Mouse (Mus musculus) embryonic facial prominence, embryonic 14.5 days (tissue): ENCODE data around the gene Wdr76. TPM values are rescaled to one million over a fixed set of nuclear protein-coding genes. Genes with fewer than 3 reads are reported as not detected.
"Not testable (repeated sequence)": the region's sequence is repeated elsewhere in the genome, so short reads cannot be mapped to it uniquely, and the experiment has no call there.

ENCODE experiments used
- ATAC-seq: fragments of 200-750 bp; cut with Nextera tagmentation; 2 replicates; pipeline ENCODE4 v1.8.0; 2017; ENCODE audit warnings: low read depth, moderate number of reproducible peaks, moderate TSS enrichment
- DNase-seq: peaks from one replicate; pipeline ENCODE4 v3.0.0-alpha.2; 2015; ENCODE audit warnings: low spot score
- H3K27ac ChIP-seq: fragments of 300-500 bp; sonication (generic); replicated peaks from 2 replicates; pipeline ENCODE4 v1.5.1; 2014; ENCODE audit warnings: low read depth, mild to moderate bottlenecking, low read length, moderate library complexity
- H3K27me3 ChIP-seq: fragments of 300-500 bp; sonication (generic); replicated peaks from 2 replicates; pipeline ENCODE4 v1.6.1; 2014; ENCODE audit warnings: low read length; ENCODE audit not compliant: control insufficient read depth, insufficient read depth
- H3K36me3 ChIP-seq: fragments of 300-500 bp; sonication (generic); 2 replicates; pipeline ENCODE4 v1.6.1; 2014; ENCODE audit warnings: low read length, mixed read lengths; ENCODE audit not compliant: control insufficient read depth, insufficient read depth
- H3K4me1 ChIP-seq: fragments of 300-500 bp; sonication (generic); 2 replicates; pipeline ENCODE4 v1.6.1; 2014; ENCODE audit warnings: antibody characterized with exemption, low read length; ENCODE audit not compliant: control insufficient read depth, insufficient read depth
- H3K4me2 ChIP-seq: fragments of 300-500 bp; sonication (generic); 2 replicates; pipeline ENCODE4 v1.6.1; 2014; ENCODE audit warnings: low read depth, mild to moderate bottlenecking, low read length, moderate library complexity, mixed read lengths
- H3K4me3 ChIP-seq: fragments of 300-500 bp; sonication (generic); 2 replicates; pipeline ENCODE4 v1.5.1; 2014; ENCODE audit warnings: low read depth, mild to moderate bottlenecking, low read length
- H3K9ac ChIP-seq: fragments of 300-500 bp; sonication (generic); 2 replicates; pipeline ENCODE4 v1.6.1; 2014; ENCODE audit warnings: low read depth, mild to moderate bottlenecking, low read length, moderate library complexity, mixed read lengths
- H3K9me3 ChIP-seq: fragments of 300-500 bp; sonication (generic); 2 replicates; pipeline ENCODE4 v1.6.1; 2016; ENCODE audit warnings: low read length; ENCODE audit not compliant: control insufficient read depth
- WGBS: fragments of 180-500 bp; shearing (Covaris S2); extraction: QIAGEN DNeasy Blood & Tissue Kit; methylation state at CpG from one replicate; pipeline ENCODE4 v1.1.7; 2014; 5-methylcytosine and 5-hydroxymethylcytosine counted together
- polyA plus RNA-seq: library from polyadenylated mRNA; unstranded; fragments of >200 nt; fragmentation: Nextera tagmentation; extraction: Ambion mirVana; gene quantifications from 2 replicates; pipeline ENCODE4 v1.2.1, GENCODE M21; 2014

The Wdr76 gene
- polyA plus RNA-seq, 1 experiment from 2014 or later, result 5.3 TPM

DNA sequence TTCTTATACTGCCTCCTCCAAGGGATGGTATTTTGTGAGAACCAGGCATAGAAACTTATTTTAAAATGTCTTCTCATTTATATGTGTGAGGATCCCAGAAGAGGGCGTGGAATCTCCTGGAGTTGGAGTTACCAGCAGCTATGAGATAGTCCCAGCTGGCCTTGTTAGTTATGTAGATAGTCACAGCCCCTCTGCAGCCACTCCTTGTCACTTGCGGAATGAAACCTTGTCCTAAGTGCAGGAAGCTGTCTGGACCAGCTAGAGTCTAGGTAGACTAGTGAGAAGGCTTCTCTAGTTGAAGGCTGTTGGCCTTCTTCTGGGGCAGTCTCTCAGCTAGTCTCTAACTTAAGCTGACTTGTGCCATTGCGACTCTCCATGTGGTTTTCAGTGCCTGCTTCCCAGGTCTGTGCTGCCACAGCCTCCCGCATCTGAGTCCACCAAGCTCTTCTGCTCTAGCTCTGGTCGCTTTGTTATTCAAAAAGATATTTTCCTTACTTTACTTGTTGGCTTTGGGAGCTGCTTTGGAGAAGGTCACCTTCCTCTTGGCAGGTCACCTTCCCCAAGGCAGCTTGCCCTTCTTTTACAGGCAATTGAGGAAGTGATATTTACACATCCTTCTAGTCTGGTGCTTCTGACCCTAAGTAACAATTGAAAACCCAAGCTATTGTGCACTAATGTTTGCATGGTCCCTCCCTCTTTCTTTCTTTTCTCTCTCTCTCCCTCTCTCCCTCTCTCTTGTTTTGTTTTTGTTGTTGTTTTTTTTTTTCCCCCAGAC, 6.7 kb downstream of the Wdr76 start:
- not testable (repeated sequence) for H3K4me2 ChIP-seq, H3K9ac ChIP-seq, ATAC-seq, H3K27ac ChIP-seq, H3K9me3 ChIP-seq, H3K27me3 ChIP-seq, DNase-seq, H3K4me3 ChIP-seq, H3K4me1 ChIP-seq
- peaks cover 28% of the 10 kb centered on the region for H3K36me3 ChIP-seq
- WGBS, result 93% methylated on average over 4 of the region's 5 CpGs

- ATAC-seq (no peak), DNase-seq (no peak)
- Histone ChIP-seq H3K4me3 (no peak overlapping the region), H3K9ac (no peak overlapping the region), H3K27me3 (no peaks in the 10 kb centered on the region), H3K4me2 (no peak overlapping the region), H3K36me3 (peaks cover 32% of the 10 kb centered on the region), H3K27ac (no peak overlapping the region), H3K9me3 (no peaks in the 10 kb centered on the region), H3K4me1 (no peaks in the 10 kb centered on the region)
- 93% methylated on average over 4 of the region's 4 CpGs for WGBS
Measured at GRCm38 (mm10) chr2:121514211-121514610, 7.7 kb downstream of the Wdr76 start.

- no peak overlapping the region for H3K9ac ChIP-seq
- H3K27ac ChIP-seq, result no peak overlapping the region
- WGBS, result 89% methylated on average over 5 of the region's 5 CpGs
- no peak overlapping the region for H3K4me2 ChIP-seq
- H3K36me3 ChIP-seq, result peaks cover 27% of the 10 kb centered on the region
- no peaks in the 10 kb centered on the region for H3K27me3 ChIP-seq
- no peak overlapping the region for H3K4me3 ChIP-seq
- no peaks in the 10 kb centered on the region for H3K4me1 ChIP-seq
- ATAC-seq (no peak), DNase-seq (no peak)
- H3K9me3 ChIP-seq, result no peaks in the 10 kb centered on the region
Measured at GRCm38 (mm10) chr2:121518106-121518505, 11.6 kb downstream of the Wdr76 start.

- DNase-seq, H3K4me3 ChIP-seq, H3K4me1 ChIP-seq, ATAC-seq, H3K9me3 ChIP-seq, H3K9ac ChIP-seq, H3K4me2 ChIP-seq, H3K27me3 ChIP-seq, H3K27ac ChIP-seq: not testable (repeated sequence)
- peaks cover 27% of the 10 kb centered on the region for H3K36me3 ChIP-seq
- 84% methylated on average over 4 of the region's 4 CpGs for WGBS
Measured at GRCm38 (mm10) chr2:121518711-121519110, 12.2 kb downstream of the Wdr76 start.

DNA sequence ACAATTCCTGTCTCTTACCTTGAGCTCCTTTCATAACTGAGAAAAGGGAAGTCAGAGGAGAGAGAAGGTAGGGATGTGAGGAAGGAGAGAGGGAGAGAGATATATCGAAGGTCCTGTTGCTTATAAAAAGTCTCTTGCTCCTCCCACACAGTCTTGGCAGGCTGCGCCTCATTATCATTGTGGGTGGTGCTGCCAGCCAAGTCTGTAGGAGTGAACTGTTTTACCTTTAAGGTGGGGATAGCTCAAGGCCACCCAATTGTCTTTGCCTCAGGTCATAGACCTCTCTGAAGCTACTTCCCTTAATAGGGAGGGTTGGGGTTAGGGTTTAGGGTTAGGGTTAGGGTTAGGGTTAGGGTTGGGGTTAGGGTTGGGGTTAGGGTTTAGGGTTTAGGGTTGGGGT, 15.5 kb downstream of the Wdr76 start:
- Histone ChIP-seq H3K9ac (no peak overlapping the region), H3K9me3 (no peaks in the 10 kb centered on the region), H3K27me3 (no peaks in the 10 kb centered on the region), H3K36me3 (peaks cover 46% of the 10 kb centered on the region), H3K27ac (no peak overlapping the region), H3K4me2 (no peak overlapping the region), H3K4me3 (no peak overlapping the region), H3K4me1 (no peaks in the 10 kb centered on the region)
- ATAC-seq (no peak), DNase-seq (no peak)
- WGBS, result 92% methylated on average over 2 of the region's 2 CpGs

DNA sequence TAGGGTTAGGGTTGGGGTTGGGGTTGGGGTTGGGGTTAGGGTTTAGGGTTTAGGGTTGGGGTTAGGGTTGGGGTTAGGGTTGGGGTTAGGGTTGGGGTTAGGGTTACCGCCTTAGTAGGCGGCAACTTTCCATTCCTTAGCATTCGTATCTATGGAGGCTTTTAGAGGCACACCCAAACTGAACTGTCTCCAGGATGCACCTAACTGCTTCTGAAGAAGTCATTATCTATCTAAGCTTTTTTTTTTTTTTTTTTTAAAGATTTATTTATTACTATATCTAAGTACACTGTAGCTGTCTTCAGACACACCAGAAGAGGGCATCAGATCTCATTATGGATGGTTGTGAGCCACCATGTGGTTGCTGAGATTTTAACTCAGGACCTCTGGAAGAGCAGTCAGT, 16.3 kb downstream of the Wdr76 start:
- not testable (repeated sequence) for H3K9ac ChIP-seq, DNase-seq, H3K27ac ChIP-seq, H3K4me3 ChIP-seq, H3K4me1 ChIP-seq, ATAC-seq, H3K9me3 ChIP-seq, H3K27me3 ChIP-seq, H3K4me2 ChIP-seq
- WGBS, result 97% methylated on average over 3 of the region's 3 CpGs
- H3K36me3 ChIP-seq, result peaks cover 44% of the 10 kb centered on the region

DNA sequence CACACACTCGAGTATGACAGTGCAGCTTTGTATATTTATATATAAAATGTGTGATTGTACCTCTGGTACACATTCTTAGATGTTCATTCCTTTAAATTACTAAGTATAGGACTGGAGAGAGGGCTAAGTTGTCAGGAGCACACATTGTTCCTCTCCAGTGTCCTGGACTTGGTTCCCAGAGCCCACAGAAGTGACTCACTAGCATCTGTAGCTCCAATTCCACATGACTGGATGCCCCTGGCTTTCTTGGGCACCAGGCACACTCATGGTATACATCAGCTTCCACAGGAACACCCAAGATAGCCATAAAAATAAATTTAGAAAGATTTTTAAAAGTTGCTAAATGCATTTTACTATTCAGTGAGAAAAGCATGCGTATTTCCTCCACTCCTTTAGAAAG, 18.5 kb downstream of the Wdr76 start:
- no peaks in the 10 kb centered on the region for H3K4me1 ChIP-seq
- peaks cover 33% of the 10 kb centered on the region for H3K36me3 ChIP-seq
- ATAC-seq, result no peak
- H3K27me3 ChIP-seq, result no peaks in the 10 kb centered on the region
- no peak for DNase-seq
- 93% methylated on average over 2 of the region's 2 CpGs for WGBS
- H3K4me3 ChIP-seq, result no peak overlapping the region
- H3K27ac ChIP-seq, result no peak overlapping the region
- H3K4me2 ChIP-seq, result no peak overlapping the region
- H3K9ac ChIP-seq, result no peak overlapping the region
- no peaks in the 10 kb centered on the region for H3K9me3 ChIP-seq

DNA sequence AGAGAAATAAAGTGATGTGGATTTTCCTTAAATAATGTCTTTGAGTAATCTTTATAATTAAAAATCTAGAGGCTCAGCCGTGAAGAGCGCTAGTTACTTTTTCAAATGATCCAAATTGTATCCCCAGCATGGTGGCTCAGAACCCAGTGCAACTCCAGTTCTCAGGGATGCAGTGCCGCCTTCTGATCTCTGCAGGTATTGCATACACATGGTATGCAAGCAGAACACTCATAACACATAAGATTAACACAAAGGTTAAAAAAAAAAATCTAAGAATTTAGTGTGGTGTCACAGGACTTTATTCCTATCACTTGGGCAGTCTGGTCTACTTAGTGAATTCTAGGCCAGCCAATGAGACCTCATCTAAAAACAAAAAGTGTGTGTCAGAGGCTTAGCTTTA, 38.3 kb downstream of the Wdr76 start:
- peaks cover 39% of the 10 kb centered on the region for H3K36me3 ChIP-seq
- H3K9ac ChIP-seq, result no peak overlapping the region
- no peaks in the 10 kb centered on the region for H3K27me3 ChIP-seq
- ATAC-seq, result no peak
- no peaks in the 10 kb centered on the region for H3K9me3 ChIP-seq
- no peak overlapping the region for H3K4me3 ChIP-seq
- H3K27ac ChIP-seq, result no peak overlapping the region
- 92% methylated on average over 3 of the region's 3 CpGs for WGBS
- H3K4me2 ChIP-seq, result no peak overlapping the region
- no peak for DNase-seq
- H3K4me1 ChIP-seq, result no peaks in the 10 kb centered on the region

GRCm38 (mm10) chr2:121549630-121550029, 43.1 kb downstream of the Wdr76 start:
- no peaks in the 10 kb centered on the region for H3K9me3 ChIP-seq
- no peak overlapping the region for H3K27ac ChIP-seq
- no peak overlapping the region for H3K4me2 ChIP-seq
- no peaks in the 10 kb centered on the region for H3K27me3 ChIP-seq
- H3K36me3 ChIP-seq, result peaks cover 15% of the 10 kb centered on the region; the same call in 1 of the 2 replicates
- H3K9ac ChIP-seq, result no peak overlapping the region
- no peak overlapping the region for H3K4me3 ChIP-seq
- no peak for ATAC-seq
- WGBS, result 88% methylated on average over 5 of the region's 6 CpGs
- H3K4me1 ChIP-seq, result no peaks in the 10 kb centered on the region
- DNase-seq, result no peak
